Mouse (Mus musculus) E14TG2a.4 (cell line): ENCODE results near the gene Nudt8.

Experiments
- CTCF ChIP-seq: conservative IDR thresholded peaks from 2 replicates; pipeline ENCODE4 v1.5.1; 2014; ENCODE audit warnings: low read length
- NANOG ChIP-seq: IDR thresholded peaks from 2 replicates; pipeline ENCODE4 v1.6.1; 2014; ENCODE audit warnings: borderline replicate concordance, low read length, mixed read lengths
- POU5F1 ChIP-seq: IDR thresholded peaks from 2 replicates; pipeline ENCODE4 v1.6.1; 2014; ENCODE audit warnings: low read length, borderline replicate concordance

DNA sequence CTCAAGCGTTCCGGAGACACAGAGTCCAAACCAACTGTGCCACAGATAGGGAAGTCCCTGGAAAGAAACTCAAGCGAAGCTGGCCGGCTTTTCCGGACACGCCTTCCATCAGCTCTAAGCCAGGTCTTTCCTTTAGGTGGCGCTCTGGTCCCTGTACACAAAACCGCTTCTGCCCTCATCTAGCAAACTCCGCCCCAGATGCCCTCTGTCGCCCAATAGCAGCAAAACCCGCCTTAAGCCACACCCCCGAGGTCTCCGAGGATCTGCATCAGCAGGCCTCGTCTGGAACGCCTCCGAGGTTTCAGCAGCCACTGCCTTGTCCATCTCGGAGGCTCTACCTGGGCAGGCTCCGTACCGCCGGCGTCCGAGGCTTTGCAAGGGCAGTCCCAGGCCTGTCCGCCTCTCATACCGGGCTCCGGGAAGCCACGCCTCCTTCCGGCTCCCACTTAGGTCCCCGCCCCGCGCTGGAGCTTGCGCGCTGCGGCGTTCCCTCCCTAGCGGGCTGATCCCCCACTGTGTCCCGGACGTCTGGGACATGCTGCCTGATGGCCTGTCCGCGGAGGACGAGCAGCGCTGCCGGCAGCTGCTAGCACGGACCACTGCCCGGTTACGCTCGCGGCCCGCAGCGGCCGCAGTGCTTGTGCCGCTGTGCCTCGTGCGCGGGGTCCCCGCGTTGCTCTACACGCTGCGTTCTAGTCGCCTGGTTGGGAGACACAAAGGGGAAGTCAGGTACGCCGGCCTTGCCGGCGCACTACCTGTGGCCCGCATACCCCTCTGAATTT lies at the start of gene Nudt8, which contains the start of gene Gm49405:
- TF ChIP-seq CTCF (peak; percentile 72), NANOG (no peak), POU5F1 (no peak)
